Mouse (Mus musculus): ENCODE measurements around the gene Adam30.
A peak's percentile ranks its signal among the peaks of the same experiment; 100 is the strongest.
"Not testable (repeated sequence)": the region's sequence is repeated elsewhere in the genome, so short reads cannot be mapped to it uniquely, and the experiment has no call there.

The Adam30 gene

GRCm38 (mm10) chr3:98160330-98160729, at the start of gene Adam30:
Gene Adam30, plus strand, starts transcription at chr3:98160630.
- no peak for DNase-seq

- DNase-seq = no peak
Measured at GRCm38 (mm10) chr3:98118252-98118651, 42.2 kb upstream of the Adam30 start.

DNA sequence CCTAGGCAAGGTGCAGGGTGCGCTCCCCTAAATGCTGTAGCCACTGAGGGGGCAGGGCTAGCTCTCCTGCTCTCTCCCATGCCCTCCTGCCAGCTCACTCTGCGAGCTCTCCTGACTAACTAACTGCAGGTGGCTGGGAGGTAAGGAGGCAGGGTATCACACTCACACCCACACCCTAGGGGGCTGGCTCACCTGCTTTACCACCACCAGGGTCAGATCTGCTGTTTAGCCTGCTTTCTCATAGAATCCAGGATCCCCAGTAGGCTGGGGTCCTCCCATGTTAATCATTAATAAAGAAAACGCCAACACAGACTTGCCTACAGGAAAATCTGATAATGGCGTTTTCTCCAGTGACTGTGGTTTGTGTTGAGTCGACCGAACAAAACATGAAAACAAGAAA, 41.1 kb upstream of the Adam30 start:
- DNase-seq = no peak

- no peak for DNase-seq
Measured at GRCm38 (mm10) chr3:98120884-98121283, 39.5 kb upstream of the Adam30 start.

DNA sequence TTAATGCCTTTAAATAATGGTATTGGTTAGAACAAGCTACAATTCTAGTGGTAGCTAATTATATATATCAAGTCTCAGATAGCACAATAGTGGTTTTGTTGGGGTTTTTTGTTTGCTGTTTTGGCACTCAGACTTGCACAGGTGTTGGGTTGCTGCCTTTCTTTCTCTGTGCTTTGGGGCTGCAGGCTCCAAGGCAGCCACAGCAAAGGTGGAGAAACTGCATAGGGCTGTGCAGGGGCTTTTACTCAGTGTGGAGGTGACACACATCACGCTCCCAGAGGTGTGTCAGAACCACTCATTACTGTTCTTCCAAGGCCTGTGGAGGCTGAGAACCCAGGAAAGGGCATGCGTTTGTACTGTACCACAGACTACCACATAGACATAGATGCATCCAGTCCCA, 32.7 kb upstream of the Adam30 start:
- DNase-seq = no peak

DNA sequence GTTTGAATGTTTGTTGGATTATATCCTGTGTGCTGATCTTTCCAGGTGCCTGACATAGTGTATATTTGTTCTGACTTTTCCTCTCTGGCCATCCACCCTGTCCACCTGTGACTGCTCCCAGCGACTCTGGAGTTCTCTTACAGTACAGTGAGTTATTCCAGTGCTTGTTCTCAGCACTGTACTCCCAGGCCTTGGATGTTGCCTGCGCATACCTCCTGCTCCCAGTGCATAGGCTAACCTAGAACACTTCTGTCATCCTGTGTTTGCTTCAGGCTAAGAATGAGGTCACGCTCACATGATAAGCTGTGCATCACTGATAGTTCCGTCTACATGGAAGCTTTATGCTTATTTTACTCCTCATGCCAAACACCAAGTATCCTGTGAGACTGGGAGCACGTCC, 31.7 kb upstream of the Adam30 start:
- no peak for DNase-seq

DNA sequence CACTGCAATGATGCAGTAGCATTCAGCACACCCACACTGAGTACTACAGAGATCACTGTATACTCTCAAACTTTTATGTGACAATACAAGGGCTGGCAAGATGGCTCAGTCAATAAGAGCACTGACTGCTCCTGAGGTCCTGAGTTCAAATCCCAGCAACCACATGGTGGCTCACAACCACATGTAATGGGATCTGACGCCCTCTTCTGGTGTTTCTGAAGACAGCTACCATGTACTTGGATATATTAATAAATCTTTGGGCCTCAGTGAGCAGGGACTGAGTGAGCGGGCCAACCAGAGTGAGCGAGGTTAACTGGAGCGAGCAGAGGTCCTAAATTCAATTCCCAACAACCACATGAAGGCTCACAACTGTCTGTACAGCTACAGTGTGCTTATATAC, 28.3 kb upstream of the Adam30 start:
- DNase-seq = not testable (repeated sequence)

- peak; percentile 11 to 14 for DNase-seq
Measured at GRCm38 (mm10) chr3:98132636-98133035, 27.8 kb upstream of the Adam30 start.

DNA sequence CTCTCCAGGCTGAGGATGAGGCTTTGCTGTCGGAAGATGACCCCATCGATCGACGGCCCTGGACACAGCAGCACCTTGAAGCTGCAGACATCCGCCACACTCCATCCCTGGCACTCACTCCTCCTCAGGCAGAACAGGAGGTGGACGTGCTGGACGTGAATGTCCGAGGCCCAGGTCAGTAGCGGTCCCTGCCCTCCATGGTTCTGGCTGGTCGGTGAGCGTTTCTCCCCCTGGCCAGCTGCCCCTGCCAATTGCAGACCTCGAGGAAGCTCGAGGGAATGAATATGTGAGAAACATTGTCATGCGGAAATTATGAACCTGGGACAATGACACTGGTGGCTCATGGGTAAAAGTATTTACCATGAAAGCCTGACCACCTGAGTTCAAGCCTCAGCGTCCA, 19.0 kb upstream of the Adam30 start:
- DNase-seq = no peak

DNA sequence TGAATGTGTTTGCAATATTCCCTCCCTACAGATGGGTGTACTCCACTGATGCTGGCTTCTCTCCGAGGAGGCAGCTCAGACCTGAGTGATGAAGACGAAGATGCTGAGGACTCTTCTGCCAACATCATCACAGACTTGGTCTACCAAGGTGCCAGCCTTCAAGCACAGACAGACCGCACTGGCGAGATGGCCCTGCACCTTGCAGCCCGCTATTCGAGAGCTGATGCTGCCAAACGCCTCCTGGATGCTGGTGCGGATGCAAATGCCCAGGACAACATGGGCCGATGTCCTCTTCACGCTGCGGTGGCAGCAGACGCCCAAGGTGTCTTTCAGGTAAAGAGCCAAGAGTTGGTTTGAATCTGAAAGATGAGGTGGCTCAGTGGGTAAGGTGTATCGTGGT, 17.6 kb upstream of the Adam30 start:
- no peak for DNase-seq

DNA sequence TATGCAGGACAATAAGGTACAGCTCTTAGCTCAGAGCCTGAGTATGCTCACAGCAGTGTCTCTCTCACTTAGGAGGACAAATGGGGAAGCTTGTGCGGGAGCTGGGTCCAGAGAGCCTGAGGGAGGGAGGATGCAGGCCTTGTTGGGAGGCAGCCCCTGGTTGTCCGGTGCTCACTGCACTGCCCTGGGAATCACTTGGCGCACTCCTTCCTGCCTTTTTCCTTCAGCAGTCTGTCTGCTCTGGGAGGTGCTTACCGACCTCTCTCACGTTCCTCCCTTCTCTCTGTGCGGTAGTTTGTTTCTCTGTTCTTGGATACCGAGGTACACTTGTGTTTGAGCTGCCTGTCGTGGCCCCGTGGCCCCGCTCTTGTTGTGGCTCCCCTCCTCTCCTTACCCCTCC, 15.2 kb upstream of the Adam30 start:
- no peak for DNase-seq

- DNase-seq = no peak
Measured at GRCm38 (mm10) chr3:98146471-98147410, 13.7 kb upstream of the Adam30 start.

DNA sequence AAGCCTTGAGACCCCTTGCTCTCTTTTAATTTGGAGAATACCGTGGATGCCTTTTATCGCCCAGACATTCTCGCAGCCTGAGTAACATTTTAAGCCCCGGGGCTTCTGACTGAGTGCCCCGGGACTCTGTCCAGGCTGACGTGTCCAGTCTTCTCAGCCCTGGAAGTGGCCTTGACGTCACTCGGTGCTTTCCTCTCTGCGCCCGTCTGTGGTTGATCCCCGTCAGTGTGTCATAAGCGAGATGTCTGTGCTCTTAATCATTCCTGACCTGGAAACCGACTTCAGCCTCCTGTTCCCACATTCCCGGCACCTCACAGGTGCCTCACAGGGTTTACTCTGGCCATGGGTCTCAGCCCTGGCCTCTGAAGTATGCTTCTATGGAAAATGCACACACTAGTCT, 12.7 kb upstream of the Adam30 start:
- DNase-seq = no peak

DNA sequence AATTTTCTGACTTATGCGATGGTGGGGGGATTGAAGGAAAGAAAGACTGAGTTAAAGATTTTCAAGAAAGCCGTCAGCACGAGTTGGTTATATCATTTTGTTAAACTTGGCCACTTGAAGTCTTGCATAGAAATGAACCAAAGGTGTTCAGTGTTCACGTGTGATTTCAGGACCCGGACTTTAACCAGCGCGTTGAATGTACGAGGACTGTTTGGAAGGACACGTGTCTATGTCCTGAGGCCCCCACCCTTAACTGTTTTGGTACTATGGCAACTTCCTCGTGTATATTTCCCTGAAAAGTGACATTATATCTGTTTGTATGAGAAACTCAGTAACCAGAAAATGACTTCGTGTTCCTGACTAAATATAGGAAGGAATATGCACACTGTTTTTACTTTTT, 10.5 kb upstream of the Adam30 start:
- no peak for DNase-seq

- no peak for DNase-seq
Measured at GRCm38 (mm10) chr3:98151016-98151415, 9.4 kb upstream of the Adam30 start.

DNA sequence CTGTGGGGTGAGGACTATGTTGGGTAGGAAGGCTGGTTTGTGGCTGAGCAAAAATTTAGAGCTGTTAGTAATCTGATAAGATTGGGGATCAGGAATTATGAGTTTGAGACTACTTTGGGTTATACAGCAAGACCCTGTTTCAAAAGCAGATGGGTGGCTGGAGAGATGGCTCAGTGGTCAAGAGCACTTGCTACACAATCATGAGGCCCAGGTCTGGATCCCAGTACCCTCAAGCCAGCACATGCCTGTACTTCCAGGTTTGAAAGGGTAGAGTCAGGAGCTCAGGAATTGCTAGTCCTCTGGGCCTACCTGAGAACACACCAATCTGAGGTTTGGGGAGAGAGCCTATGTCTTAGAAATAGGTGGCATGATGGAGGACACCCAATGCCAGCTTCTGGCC, 7.0 kb upstream of the Adam30 start:
- DNase-seq = no peak

- DNase-seq = no peak
Measured at GRCm38 (mm10) chr3:98156158-98156557, 4.3 kb upstream of the Adam30 start.

DNA sequence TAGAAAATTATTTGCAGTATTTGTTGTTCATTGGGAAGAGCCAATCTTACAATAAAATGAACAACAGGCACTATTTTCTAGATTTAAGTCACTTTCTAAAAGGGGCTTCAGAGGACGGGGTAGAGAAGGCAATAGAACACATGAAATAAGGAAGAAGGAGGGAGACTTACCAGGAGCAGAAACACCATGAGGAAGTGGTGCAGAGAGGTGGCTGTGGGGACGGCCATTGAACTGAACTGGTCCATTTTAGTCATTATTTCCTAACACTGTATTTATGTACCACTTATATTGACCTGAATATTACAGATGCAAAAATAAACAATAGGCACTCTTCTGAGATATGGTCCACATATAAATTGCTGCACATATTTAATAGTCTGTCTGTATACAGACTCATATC, 3.4 kb upstream of the Adam30 start:
- DNase-seq = no peak

- DNase-seq = no peak
Measured at GRCm38 (mm10) chr3:98157585-98157984, 2.8 kb upstream of the Adam30 start.

GRCm38 (mm10) chr3:98158646-98159045, 1.8 kb upstream of the Adam30 start:
- DNase-seq = no peak

- no peak for DNase-seq
Measured at GRCm38 (mm10) chr3:98159289-98159688, 1.1 kb upstream of the Adam30 start.

GRCm38 (mm10) chr3:98178340-98178739, 17.9 kb downstream of the Adam30 start:
- peak in 1 of 2 experiments; percentile 5 for DNase-seq

GRCm38 (mm10) chr3:98180805-98181204, 20.4 kb downstream of the Adam30 start:
- DNase-seq = peak; percentile 4 to 9

DNA sequence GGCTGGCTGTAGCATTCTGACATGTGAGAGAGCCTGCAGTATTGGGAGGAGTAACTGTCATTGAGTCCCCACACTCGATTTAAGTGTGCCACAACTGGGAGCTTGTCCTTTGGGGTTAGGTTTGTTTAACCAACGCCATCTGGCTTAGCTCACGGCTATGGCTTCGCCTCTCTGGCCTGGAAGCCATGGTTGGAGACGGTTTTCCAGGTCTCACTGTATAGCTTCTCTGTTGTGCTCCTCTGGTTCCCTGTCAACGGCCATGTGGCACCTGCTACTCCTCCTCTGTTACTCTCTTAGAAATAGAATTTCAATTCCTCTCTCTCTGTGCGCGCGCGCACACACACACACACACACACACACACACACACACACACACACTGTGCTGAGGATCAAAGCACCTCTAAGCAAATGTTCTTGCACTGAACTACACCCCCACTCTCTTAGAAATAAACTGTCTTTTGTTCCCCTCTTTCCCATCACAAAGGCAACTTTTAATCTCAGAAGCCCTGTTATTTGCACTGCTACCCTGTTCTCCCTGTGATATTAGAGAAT, 24.8 kb downstream of the Adam30 start:
- DNase-seq = no peak

DNA sequence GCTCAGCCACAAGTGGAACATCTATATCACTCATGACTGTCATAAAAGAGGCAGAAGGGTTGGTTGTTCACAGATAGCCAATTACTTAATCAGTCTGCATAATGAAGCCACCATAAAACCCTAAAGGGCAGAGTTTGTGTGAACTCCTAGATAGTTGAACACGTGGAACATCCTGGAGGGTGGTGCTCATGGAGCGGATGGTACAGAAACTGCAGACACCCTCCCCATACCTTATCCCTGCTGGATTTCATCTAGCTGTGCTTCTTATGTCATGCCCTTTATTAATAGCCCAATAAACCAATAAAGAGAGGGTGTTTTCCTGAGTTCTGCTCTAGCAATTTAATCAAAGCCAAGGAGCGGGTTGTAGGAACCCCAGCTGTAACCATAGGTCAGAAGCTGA, 27.3 kb downstream of the Adam30 start:
- DNase-seq = no peak
